Mouse (Mus musculus): ENCODE data around the gene 4930539E08Rik. TPM values are rescaled to one million over a fixed set of nuclear protein-coding genes. Genes with fewer than 3 reads are reported as not detected.

4930539E08Rik gene
- 3.5 TPM for polyA plus RNA-seq (2017; shearing (Covaris generic))

GRCm38 (mm10) chr17:28915060-28915628, at the start of gene 4930539E08Rik:
Gene 4930539E08Rik, minus strand, starts transcription at chr17:28915324.

GRCm38 (mm10) chr17:28951831-28952799, 37.0 kb upstream of the 4930539E08Rik start, which contains the start of gene Kctd20:
Gene Kctd20, plus strand, starts transcription at chr17:28951950.

GRCm38 (mm10) chr17:28943740-28944139, 28.6 kb upstream of the 4930539E08Rik start, which contains the start of gene Pxt1:
Gene Pxt1, minus strand, starts transcription at chr17:28943840.

GRCm38 (mm10) chr17:28858205-28858604, 56.9 kb downstream of the 4930539E08Rik start, which contains the start of gene Pnpla1:
Gene Pnpla1, plus strand, starts transcription at chr17:28858411.

Other genes with a start within 250 kb of the 4930539E08Rik start
- 0.49 TPM for gene Slc26a8, start 225.1 kb downstream of the 4930539E08Rik start, polyA plus RNA-seq (2017; shearing (Covaris generic))
- gene Mapk14, start 224.0 kb downstream of the 4930539E08Rik start, polyA plus RNA-seq (2017; shearing (Covaris generic)): 18.1 TPM
- 5.8 TPM for gene AC170998.1, start 189.2 kb downstream of the 4930539E08Rik start, polyA plus RNA-seq (2017; shearing (Covaris generic))
- not detected for gene Mapk13, start 146.0 kb downstream of the 4930539E08Rik start, polyA plus RNA-seq (2017; shearing (Covaris generic))
- gene Brpf3, start 114.2 kb downstream of the 4930539E08Rik start, polyA plus RNA-seq (2017; shearing (Covaris generic)): 2.5 TPM
- not detected for gene Pnpla1, start 56.9 kb downstream of the 4930539E08Rik start, polyA plus RNA-seq (2017; shearing (Covaris generic))
- not detected for gene Pxt1, start 28.5 kb upstream of the 4930539E08Rik start, polyA plus RNA-seq (2017; shearing (Covaris generic))
- 111 TPM for gene Kctd20, start 36.6 kb upstream of the 4930539E08Rik start, polyA plus RNA-seq (2017; shearing (Covaris generic))
- 292 TPM for gene Stk38, start 92.7 kb upstream of the 4930539E08Rik start, polyA plus RNA-seq (2017; shearing (Covaris generic))
- 589 TPM for gene Srsf3, start 117.3 kb upstream of the 4930539E08Rik start, polyA plus RNA-seq (2017; shearing (Covaris generic))
- gene Cdkn1a, start 175.7 kb upstream of the 4930539E08Rik start, polyA plus RNA-seq (2017; shearing (Covaris generic)): 3.9 TPM
- not detected for gene Rab44, start 198.8 kb upstream of the 4930539E08Rik start, polyA plus RNA-seq (2017; shearing (Covaris generic))

Measured in inflammation-experienced regulatory T-cells, adult 16 weeks (primary cell).